Mouse (Mus musculus) testis, adult 2 months (tissue): Measurements from ENCODE around the gene Pax8. TPM values are rescaled to one million over a fixed set of nuclear protein-coding genes. Genes with fewer than 3 reads are reported as not detected.

Experiments
- H3K27ac ChIP-seq: fragments of 200-500 bp; 2 replicates; pipeline ENCODE4 v1.5.1; 2012; ENCODE audit warnings: low read depth, low read length; ENCODE audit not compliant: control insufficient read depth, insufficient read depth
- H3K27me3 ChIP-seq: fragments of 200-500 bp; 2 replicates; pipeline ENCODE4 v1.6.1; 2012; ENCODE audit warnings: mild to moderate bottlenecking, low read length, moderate library complexity; ENCODE audit not compliant: control insufficient read depth, insufficient read depth
- H3K36me3 ChIP-seq: fragments of 200-500 bp; 2 replicates; pipeline ENCODE4 v1.6.1; 2012; ENCODE audit warnings: mild to moderate bottlenecking, low read length; ENCODE audit not compliant: control insufficient read depth, insufficient read depth
- H3K4me1 ChIP-seq: fragments of 200-500 bp; 2 replicates; pipeline ENCODE4 v1.6.1; 2012; ENCODE audit warnings: low read length; ENCODE audit not compliant: control insufficient read depth, insufficient read depth
- H3K4me3 ChIP-seq: fragments of 200-500 bp; 2 replicates; pipeline ENCODE4 v1.5.1; 2012; ENCODE audit warnings: low read depth, mild to moderate bottlenecking, low read length, moderate library complexity, mixed read lengths; ENCODE audit not compliant: control insufficient read depth
- CTCF ChIP-seq: fragments of 200-500 bp; IDR thresholded peaks from 2 replicates; pipeline ENCODE4 v1.5.1; 2012; ENCODE audit warnings: low read depth, mild to moderate bottlenecking, inconsistent platforms, low read length, moderate library complexity; ENCODE audit not compliant: control insufficient read depth, insufficient read depth, insufficient replicate concordance
- POLR2A ChIP-seq: fragments of 200-500 bp; IDR thresholded peaks from 2 replicates; pipeline ENCODE4 v1.6.1; 2012; ENCODE audit warnings: low read depth, mild to moderate bottlenecking, inconsistent platforms, low read length, moderate library complexity; ENCODE audit not compliant: control insufficient read depth
- polyA plus RNA-seq: library from polyadenylated mRNA; depleted of rRNA; stranded (reverse); fragments of >200 nt; gene quantifications from 2 replicates; pipeline ENCODE4 v1.2.3, GENCODE M21; 2012

Pax8 gene
- polyA plus RNA-seq, 1 experiment = 0.12 TPM

- Histone ChIP-seq H3K27ac (no peak overlapping the region), H3K36me3 (no peaks in the 10 kb centered on the region), H3K4me3 (no peak overlapping the region), H3K4me1 (no peaks in the 10 kb centered on the region), H3K27me3 (no peaks in the 10 kb centered on the region)
- no peak for TF ChIP-seq POLR2A
- no peak for TF ChIP-seq CTCF
Measured at GRCm38 (mm10) chr2:24449111-24449510, 26.3 kb downstream of the Pax8 start.

DNA sequence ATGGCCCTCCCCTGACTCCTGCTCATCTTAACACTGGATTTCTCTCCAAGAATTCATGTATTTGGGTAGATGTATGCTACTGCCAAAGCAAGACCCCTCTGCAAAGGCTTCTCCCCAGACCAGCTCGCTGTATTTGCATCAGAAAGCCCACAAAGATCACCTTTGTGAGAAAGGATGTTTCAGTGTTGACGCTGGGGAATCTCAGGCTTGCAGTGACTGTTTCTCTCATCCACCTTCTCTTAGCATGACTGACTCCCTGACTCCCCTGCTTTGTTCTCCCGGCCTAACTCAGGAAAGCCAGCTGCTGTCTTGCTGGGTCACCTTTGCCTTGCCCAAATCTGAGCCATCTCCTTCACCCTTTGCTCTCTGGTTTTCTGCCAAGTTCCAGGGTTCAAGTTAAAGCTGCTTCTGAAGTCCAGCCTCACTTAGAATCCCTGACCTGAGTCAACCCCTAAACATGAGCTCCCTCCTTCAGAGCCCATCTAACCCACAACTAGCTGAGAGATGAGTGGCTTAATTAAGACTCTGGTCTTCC is 32.1 kb downstream of the Pax8 start:
- no peaks in the 10 kb centered on the region for H3K36me3 ChIP-seq
- no peaks in the 10 kb centered on the region for H3K27me3 ChIP-seq
- H3K27ac ChIP-seq = no peak overlapping the region
- H3K4me3 ChIP-seq = no peak overlapping the region
- H3K4me1 ChIP-seq = no peaks in the 10 kb centered on the region
- TF ChIP-seq POLR2A = no peak
- no peak for TF ChIP-seq CTCF

DNA sequence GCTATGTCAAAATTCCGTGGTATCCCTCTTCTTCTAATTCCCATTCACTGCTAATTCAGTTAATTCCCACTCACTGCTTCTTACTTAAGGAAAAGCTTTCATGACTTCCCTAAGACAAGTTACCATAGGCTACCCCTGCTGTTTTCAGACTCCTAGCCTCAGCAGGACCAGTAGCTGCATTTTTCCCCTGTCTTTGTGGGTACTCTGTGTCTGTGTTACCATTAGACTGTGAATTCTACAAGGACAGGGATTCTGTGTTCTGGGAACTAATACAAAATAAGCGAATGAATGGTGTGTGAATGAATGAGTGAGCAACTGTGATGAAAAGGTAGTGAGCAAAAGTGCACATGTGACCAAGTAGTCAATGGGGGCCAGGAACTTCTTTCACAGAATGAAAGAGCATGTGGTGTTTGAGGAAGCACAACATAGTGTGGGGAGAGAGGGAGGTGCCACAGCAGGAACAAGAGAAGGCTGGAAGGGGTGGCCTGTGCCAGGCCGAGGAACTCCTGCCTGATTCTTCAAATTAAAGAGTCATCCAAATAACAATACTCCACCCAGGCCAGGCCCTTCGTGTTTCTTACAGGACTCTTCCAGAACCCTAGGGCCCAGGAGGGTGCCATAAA is 33.0 kb downstream of the Pax8 start:
- TF ChIP-seq POLR2A (no peak), CTCF (no peak)
- Histone ChIP-seq H3K4me1 (no peaks in the 10 kb centered on the region), H3K36me3 (no peaks in the 10 kb centered on the region), H3K4me3 (no peak overlapping the region), H3K27me3 (no peaks in the 10 kb centered on the region), H3K27ac (no peak overlapping the region)

DNA sequence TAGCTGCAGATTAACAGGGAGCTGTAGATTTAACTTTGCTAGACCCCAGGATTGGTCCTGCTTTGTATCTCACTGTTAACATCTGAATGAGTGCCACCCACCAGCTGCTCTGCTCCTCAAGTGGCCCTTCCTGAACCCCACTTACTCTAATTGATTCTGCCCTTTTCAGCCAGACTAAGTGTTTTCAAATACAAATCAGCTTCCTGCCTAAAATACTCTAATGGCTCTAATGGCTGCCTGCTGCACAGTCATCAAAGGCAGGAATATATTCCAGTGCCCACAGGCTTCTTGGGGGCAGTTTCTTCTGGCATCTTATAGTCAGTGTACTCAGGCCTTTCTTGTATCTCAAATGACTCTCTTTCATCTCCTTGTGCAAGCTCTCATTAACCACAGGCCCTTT is 33.5 kb downstream of the Pax8 start:
- no peak overlapping the region for H3K27ac ChIP-seq
- H3K4me1 ChIP-seq = no peaks in the 10 kb centered on the region
- no peaks in the 10 kb centered on the region for H3K27me3 ChIP-seq
- H3K4me3 ChIP-seq = no peak overlapping the region
- no peaks in the 10 kb centered on the region for H3K36me3 ChIP-seq
- TF ChIP-seq POLR2A (no peak), CTCF (no peak)

DNA sequence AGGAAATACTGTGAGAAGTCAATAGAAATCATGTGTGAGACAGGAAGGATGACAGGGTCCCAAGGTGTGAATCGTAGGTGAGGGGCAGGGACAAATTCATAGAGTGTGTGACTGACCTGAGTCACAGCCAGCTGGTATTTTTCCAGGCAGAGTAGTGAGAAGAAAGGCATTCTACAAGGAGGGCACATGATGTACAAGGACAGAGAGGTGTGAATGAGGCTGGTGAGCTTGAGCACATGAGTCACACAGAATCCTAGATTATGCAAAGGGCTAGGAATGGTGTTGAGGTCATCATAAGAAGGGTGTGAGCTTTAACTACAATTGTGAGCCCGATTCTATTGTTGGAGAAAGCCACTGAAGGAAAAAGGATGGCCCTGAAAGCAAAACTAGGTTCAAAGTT is 35.3 kb downstream of the Pax8 start:
- H3K27me3 ChIP-seq = no peaks in the 10 kb centered on the region

DNA sequence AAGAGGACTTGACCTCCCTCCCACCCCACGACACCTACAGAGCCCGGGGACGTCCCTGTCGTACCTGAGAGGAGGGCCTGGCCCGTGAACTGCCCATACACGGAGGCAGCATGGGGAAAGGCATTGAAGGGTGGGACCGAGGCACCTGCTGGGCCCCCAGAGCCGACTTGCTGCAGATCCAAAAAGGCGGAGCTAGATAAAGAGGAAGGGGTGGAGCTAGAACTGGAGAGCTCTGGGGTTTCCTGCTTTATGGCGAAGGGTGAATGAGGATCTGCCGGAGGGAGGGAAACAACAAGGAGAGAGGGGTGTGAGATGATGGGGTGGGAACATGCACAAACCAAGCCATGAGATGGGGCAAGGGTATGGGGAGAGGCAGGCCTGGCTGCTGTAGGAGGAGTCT is 39.7 kb downstream of the Pax8 start:
- TF ChIP-seq POLR2A (no peak), CTCF (no peak)
- Histone ChIP-seq H3K4me1 (no peaks in the 10 kb centered on the region), H3K36me3 (no peaks in the 10 kb centered on the region), H3K27ac (no peak overlapping the region), H3K4me3 (no peak overlapping the region), H3K27me3 (no peaks in the 10 kb centered on the region)

More for the DNA sequence above, 35.3 kb downstream of the Pax8 start:
- Histone ChIP-seq H3K4me1 (no peaks in the 10 kb centered on the region), H3K36me3 (no peaks in the 10 kb centered on the region), H3K27ac (no peak overlapping the region), H3K4me3 (no peak overlapping the region)
- TF ChIP-seq POLR2A = no peak
- TF ChIP-seq CTCF = no peak

GRCm38 (mm10) chr2:24434670-24435069 is 40.7 kb downstream of the Pax8 start:
- no peaks in the 10 kb centered on the region for H3K36me3 ChIP-seq
- H3K27me3 ChIP-seq = no peaks in the 10 kb centered on the region
- H3K4me1 ChIP-seq = no peaks in the 10 kb centered on the region
- TF ChIP-seq CTCF (no peak), POLR2A (no peak)
- H3K4me3 ChIP-seq = no peak overlapping the region
- no peak overlapping the region for H3K27ac ChIP-seq

GRCm38 (mm10) chr2:24429806-24430205 is 45.6 kb downstream of the Pax8 start:
- Histone ChIP-seq H3K4me3 (no peak overlapping the region), H3K27me3 (no peaks in the 10 kb centered on the region), H3K36me3 (no peaks in the 10 kb centered on the region), H3K4me1 (no peaks in the 10 kb centered on the region), H3K27ac (no peak overlapping the region)
- no peak for TF ChIP-seq POLR2A
- TF ChIP-seq CTCF = no peak
